Mouse (Mus musculus) kidney, adult 2 months (tissue): Measurements from ENCODE around the gene Kcnc4. TPM values are rescaled to one million over a fixed set of nuclear protein-coding genes. Genes with fewer than 3 reads are reported as not detected.

Source experiments
- DNase-seq: peaks from one replicate; pipeline ENCODE4 v3.0.0; 2021
- H3K27ac ChIP-seq: fragments of 200-500 bp; 2 replicates; pipeline ENCODE4 v1.5.1; 2012; ENCODE audit warnings: low read depth, low read length, control low read depth, inconsistent platforms; ENCODE audit not compliant: insufficient read depth
- H3K27me3 ChIP-seq: fragments of 200-500 bp; replicated peaks from 2 replicates; pipeline ENCODE4 v1.6.1; 2012; ENCODE audit warnings: mild to moderate bottlenecking, moderate library complexity, low read length, inconsistent platforms; ENCODE audit not compliant: control insufficient read depth, insufficient read depth
- H3K36me3 ChIP-seq: fragments of 200-500 bp; 2 replicates; pipeline ENCODE4 v1.6.1; 2012; ENCODE audit warnings: mild to moderate bottlenecking, moderate library complexity, low read length, inconsistent platforms; ENCODE audit not compliant: control insufficient read depth, insufficient read depth
- H3K4me1 ChIP-seq: fragments of 200-500 bp; 2 replicates; pipeline ENCODE4 v1.6.1; 2011; ENCODE audit warnings: low read length; ENCODE audit not compliant: control insufficient read depth, insufficient read depth
- H3K4me3 ChIP-seq: fragments of 200-500 bp; 2 replicates; pipeline ENCODE4 v1.5.1; 2011; ENCODE audit warnings: mild to moderate bottlenecking, low read depth, low read length, control low read depth; ENCODE audit not compliant: insufficient read depth
- CTCF ChIP-seq: fragments of 200-500 bp; conservative IDR thresholded peaks from 2 replicates; pipeline ENCODE4 v1.5.1; 2011; ENCODE audit warnings: low read depth, mild to moderate bottlenecking, control low read depth, low read length, moderate library complexity, mixed read lengths; ENCODE audit not compliant: insufficient read depth, insufficient read length
- POLR2A ChIP-seq: fragments of 200-500 bp; IDR thresholded peaks from one replicate; pipeline ENCODE4 v1.6.1; 2011; ENCODE audit warnings: low read depth, low read length, control low read depth
- WGBS: fragments of 180-500 bp; shearing (Covaris S2); methylation state at CpG from one replicate; pipeline ENCODE4 v1.1.7; 2018; 5-methylcytosine and 5-hydroxymethylcytosine counted together
- polyA plus RNA-seq: library from polyadenylated mRNA; depleted of rRNA; stranded (reverse); fragments of >200 nt; gene quantifications from 2 replicates; pipeline ENCODE4 v1.2.3, GENCODE M21; 2012

The Kcnc4 gene
- polyA plus RNA-seq, 1 experiment, result 0.78 TPM

DNA sequence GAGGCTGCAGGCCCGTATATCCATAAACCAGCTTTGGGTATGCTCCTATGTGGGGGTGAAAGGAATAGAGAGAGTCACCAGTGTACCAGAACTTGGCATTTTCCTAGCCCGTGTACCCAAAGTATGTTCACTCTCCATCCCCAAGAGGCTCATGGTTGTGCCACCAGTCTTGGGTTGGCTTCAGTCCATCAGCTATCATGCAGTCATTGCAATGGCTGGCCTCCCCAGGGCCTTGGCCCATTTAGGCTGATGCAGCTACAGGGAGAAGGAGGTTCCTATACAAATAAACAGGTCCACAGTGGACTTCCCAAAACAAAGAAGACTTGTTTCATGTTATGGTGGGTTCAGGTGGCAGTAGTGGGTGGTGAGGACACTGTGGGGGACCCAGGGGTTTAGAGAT lies 21.7 kb downstream of the Kcnc4 start:
- H3K4me3 ChIP-seq, result no peak overlapping the region

DNA sequence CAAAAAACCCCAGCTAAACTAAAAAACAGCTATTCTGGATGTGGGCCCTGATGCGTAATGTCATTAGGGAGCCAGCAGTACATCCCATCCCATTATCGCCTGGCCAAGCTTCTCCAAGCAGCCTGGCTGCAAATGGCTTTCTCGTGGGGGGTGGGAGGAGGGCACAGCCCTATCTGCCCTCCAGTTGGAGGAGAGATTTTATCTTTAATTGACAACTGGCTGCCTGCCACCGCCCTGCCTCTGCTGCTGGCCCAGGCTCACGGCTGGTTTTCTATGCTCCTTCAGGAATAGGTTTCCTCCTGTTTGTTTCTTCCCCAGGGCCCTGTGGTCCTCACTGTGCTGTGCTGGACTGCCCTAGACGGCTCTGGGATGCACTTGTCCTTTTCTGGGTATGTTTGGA lies 22.9 kb downstream of the Kcnc4 start:
- DNase-seq, result no peak
- TF ChIP-seq CTCF (no peak), POLR2A (no peak)
- 51% methylated on average over 6 of the region's 6 CpGs for WGBS

More for the DNA sequence above, 21.7 kb downstream of the Kcnc4 start:
- Histone ChIP-seq H3K27me3 (no peaks in the 10 kb centered on the region), H3K36me3 (no peaks in the 10 kb centered on the region), H3K4me1 (no peaks in the 10 kb centered on the region), H3K27ac (no peak overlapping the region)
- no peak for DNase-seq
- TF ChIP-seq CTCF (no peak), POLR2A (no peak)
- WGBS, result 93% methylated on average over 2 of the region's 2 CpGs

DNA sequence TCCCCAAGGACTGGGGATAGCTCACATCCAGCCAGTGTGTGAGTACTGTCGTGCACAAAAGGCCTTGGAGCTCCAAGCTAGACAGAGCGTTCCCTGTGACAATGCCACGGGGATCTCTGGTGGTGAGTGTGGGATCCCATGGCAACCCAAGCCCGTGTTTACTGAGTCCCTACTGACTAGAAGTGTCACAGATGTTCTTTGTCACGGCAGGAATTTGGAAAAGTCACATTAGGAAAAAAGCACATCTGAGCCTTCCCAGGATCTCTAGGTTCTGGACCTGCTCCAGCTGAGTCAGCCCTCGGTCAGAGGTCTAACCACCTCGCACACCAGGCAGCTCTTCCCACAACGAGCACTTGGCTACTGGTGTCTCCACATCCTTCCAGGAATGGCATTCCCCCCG lies 25.7 kb downstream of the Kcnc4 start:
- WGBS, result 58% methylated on average over 9 of the region's 9 CpGs
- DNase-seq, result no peak
- H3K27ac ChIP-seq, result no peak overlapping the region
- no peak for TF ChIP-seq CTCF
- TF ChIP-seq POLR2A, result no peak
- H3K36me3 ChIP-seq, result no peaks in the 10 kb centered on the region
- H3K4me3 ChIP-seq, result no peak overlapping the region
- no peaks in the 10 kb centered on the region for H3K4me1 ChIP-seq
- no peaks in the 10 kb centered on the region for H3K27me3 ChIP-seq

More for the DNA sequence above, 22.9 kb downstream of the Kcnc4 start:
- Histone ChIP-seq H3K27me3 (no peaks in the 10 kb centered on the region), H3K4me1 (no peaks in the 10 kb centered on the region), H3K4me3 (no peak overlapping the region), H3K27ac (no peak overlapping the region), H3K36me3 (no peaks in the 10 kb centered on the region)

DNA sequence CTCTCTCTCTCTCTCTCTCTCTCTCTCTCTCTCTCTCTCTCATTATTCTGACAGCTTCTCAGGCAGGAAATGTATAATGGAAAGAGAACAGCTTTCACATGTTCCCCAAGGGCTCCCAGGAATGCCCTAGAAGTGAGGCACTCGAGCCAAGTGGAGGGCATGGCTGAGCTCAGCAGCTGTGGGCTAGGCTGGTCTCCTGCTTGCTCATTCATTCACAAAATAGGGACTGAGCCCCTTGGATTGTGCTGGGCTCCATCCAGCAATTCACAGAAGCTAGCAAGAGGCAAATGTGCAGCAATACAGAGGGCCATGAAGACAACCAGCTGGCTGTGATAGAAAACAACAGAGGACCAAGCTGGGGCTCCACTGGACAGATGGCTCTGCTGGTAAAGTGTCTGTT lies 28.1 kb downstream of the Kcnc4 start:
- H3K4me1 ChIP-seq, result no peaks in the 10 kb centered on the region
- 17% methylated on average over 1 of the region's 1 CpGs for WGBS
- DNase-seq, result no peak
- no peaks in the 10 kb centered on the region for H3K36me3 ChIP-seq
- H3K4me3 ChIP-seq, result no peak overlapping the region
- no peak for TF ChIP-seq CTCF
- TF ChIP-seq POLR2A, result no peak
- no peaks in the 10 kb centered on the region for H3K27me3 ChIP-seq
- no peak overlapping the region for H3K27ac ChIP-seq

DNA sequence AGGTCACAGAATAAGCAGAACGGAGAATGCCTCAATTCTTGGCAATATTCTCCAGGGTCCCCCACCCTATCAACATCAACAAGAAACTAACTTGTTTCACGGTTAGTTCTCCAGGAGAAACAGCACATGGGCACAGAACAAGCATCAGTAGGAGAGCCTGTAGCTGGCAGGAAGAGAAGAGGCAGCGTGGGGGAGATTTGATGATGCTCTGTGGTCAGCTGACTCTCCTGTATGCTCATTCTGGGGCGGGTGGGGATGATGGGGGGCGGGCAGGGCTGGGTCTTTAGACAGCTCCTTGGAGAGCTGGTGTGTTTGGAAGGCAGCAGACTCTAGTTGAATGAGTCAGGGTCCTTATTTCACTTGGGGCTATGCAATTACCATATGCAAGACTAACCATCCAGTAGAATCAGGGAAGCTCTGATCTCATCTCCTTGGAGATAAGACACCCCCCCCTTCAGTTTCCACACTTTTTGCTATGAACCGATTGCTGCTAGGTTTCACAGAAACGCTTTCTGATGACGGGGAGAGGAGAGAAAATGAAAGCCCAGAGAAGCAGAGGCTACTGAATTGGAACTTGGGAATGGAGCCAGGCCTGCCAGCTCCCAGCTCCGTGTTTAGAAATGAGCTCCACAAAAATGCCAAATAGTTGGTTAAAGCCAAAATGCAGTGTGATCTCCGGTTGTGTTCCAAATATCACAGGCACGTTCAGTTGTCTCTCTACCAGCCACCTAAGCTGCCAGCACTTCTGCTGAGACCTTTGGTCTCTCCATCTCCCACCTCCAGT lies 34.9 kb downstream of the Kcnc4 start:
- 65% methylated on average over 11 of the region's 11 CpGs for WGBS
- no peaks in the 10 kb centered on the region for H3K27me3 ChIP-seq
- DNase-seq, result no peak
- H3K4me1 ChIP-seq, result no peaks in the 10 kb centered on the region
- no peak overlapping the region for H3K27ac ChIP-seq
- H3K36me3 ChIP-seq, result no peaks in the 10 kb centered on the region
- TF ChIP-seq CTCF (no peak), POLR2A (no peak)
- no peak overlapping the region for H3K4me3 ChIP-seq

DNA sequence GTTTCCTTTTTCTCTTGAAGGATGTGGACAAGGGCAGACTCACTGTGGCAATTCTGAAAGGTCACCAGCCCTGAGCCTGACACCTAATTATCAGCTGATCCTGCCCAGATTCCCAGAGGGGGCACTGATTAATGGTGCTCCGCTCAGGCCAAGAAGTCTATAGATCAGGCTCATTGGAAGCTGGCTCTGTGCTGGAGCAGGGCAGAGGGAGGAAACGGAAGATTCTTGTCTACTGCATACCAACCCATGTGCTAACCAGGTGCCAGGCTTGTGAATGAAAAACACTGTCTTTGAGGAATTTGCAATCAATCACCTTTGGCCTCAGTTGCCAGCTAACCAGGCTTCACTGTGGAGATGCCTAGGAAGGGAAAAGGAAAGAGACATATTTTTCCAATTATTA lies 39.2 kb downstream of the Kcnc4 start:
- no peak for TF ChIP-seq POLR2A
- no peak for TF ChIP-seq CTCF
- WGBS, result 76% methylated on average over 2 of the region's 2 CpGs
- H3K27me3 ChIP-seq, result no peaks in the 10 kb centered on the region

DNA sequence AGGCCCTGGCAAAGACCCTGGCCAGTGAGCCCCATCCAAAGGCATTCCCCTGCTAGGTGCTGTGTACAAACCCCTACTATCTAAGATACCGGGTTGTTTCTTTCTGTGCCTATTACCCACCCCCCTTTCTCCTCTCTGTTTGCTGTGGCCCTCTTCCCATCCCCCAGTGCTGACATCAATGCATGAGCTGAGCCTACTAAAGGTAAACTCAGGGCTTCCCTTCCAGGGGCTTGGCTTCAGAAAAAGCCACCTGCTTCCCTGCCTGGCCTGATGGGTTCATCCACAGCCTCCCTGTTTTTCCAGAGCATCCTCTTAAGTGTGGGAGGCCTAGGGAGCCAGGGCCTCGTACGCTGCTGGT lies 42.1 kb downstream of the Kcnc4 start:
- Histone ChIP-seq H3K36me3 (no peaks in the 10 kb centered on the region), H3K27me3 (no peaks in the 10 kb centered on the region), H3K4me1 (no peaks in the 10 kb centered on the region), H3K27ac (no peak overlapping the region), H3K4me3 (no peak overlapping the region)
- DNase-seq, result no peak
- TF ChIP-seq POLR2A (no peak), CTCF (no peak)
- 84% methylated on average over 3 of the region's 3 CpGs for WGBS

More for the DNA sequence above, 39.2 kb downstream of the Kcnc4 start:
- no peak for DNase-seq
- no peaks in the 10 kb centered on the region for H3K36me3 ChIP-seq
- H3K4me1 ChIP-seq, result no peaks in the 10 kb centered on the region
- H3K27ac ChIP-seq, result no peak overlapping the region
- no peak overlapping the region for H3K4me3 ChIP-seq
